Mouse (Mus musculus) stomach, adult 2 months (tissue): ENCODE data around the gene Laptm4a. TPM values are rescaled to one million over a fixed set of nuclear protein-coding genes. Genes with fewer than 3 reads are reported as not detected.

ENCODE experiments used
- polyA plus RNA-seq: library from polyadenylated mRNA; depleted of rRNA; stranded (reverse); fragments of >200 nt; gene quantifications from 2 replicates; pipeline ENCODE4 v1.2.3, GENCODE M21; 2012; rRNA removed

Laptm4a gene
- 51.6 and 63.2 TPM in 2 replicates for polyA plus RNA-seq

GRCm38 (mm10) chr12:8921394-8922368 is at the start of gene Laptm4a:
TSS of gene Laptm4a (plus strand) at chr12:8921664.

GRCm38 (mm10) chr12:8947714-8948464 is 26.4 kb downstream of the Laptm4a start, which contains the start of gene Matn3:
TSS of gene Matn3 (plus strand) at chr12:8947929.

DNA sequence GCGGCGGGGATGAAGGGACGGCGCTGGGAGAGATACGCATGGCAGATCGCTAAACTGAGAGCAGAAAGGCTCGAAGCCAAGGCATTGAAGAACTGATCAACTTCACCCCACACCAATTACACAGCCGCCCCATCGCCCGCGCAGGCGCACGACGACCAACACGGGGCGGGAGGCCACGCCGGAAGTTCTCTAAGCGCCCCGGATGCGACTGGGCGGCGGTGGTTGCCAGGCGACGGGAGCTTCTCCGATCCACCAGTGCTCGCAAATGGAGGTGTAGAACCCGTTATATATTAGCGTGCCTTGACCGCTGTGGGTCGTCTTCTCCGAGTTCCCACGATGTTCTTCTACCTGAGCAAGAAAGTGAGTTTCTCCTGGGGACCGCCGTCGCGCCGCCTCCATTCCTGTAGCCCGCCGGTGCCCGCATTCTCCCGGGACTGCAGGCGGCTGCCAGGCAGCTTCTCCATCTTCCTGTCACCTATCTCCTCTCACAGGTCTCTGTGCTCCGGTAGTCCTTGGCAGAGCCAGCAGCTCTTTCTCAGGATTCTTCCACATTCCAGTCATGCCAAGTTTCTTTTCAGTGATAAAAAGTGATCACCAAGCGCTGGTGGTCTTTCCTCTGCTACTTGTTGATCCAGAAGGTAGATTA is 52.5 kb downstream of the Laptm4a start, which contains the start of gene Wdr35:
Wdr35 (plus strand) TSS at position 73 of the 646 bp plus-strand sequence.

Other genes with a start within 250 kb of the Laptm4a start
- 9.9 and 12.4 TPM in 2 replicates for gene Pum2, start 247.5 kb upstream of the Laptm4a start, polyA plus RNA-seq
- 83.5 and 107 TPM in 2 replicates for gene Sdc1, start 150.3 kb upstream of the Laptm4a start, polyA plus RNA-seq
- 0.03 and 0.04 TPM in 2 replicates for gene Matn3, start 26.3 kb downstream of the Laptm4a start, polyA plus RNA-seq
- gene Wdr35, start 52.2 kb downstream of the Laptm4a start, polyA plus RNA-seq = 0.17 and 0.24 TPM in 2 replicates
- gene Ttc32, start 108.3 kb downstream of the Laptm4a start, polyA plus RNA-seq = 3.9 and 11.0 TPM in 2 replicates